Mouse (Mus musculus) small intestine, adult 2 months (tissue): Measurements from ENCODE around the gene Tmem251.

ENCODE experiments used
- CTCF ChIP-seq: fragments of 200-500 bp; IDR thresholded peaks from 2 replicates; pipeline ENCODE4 v1.5.1; 2012; ENCODE audit warnings: low read depth, mild to moderate bottlenecking, control low read depth, inconsistent platforms, low read length, moderate library complexity, mixed read lengths; ENCODE audit not compliant: insufficient replicate concordance, insufficient read length; ENCODE audit errors: extremely low read depth
- POLR2A ChIP-seq: fragments of 200-500 bp; IDR thresholded peaks from 2 replicates; pipeline ENCODE4 v1.6.1; 2012; ENCODE audit warnings: low read depth, mild to moderate bottlenecking, control low read depth, inconsistent platforms, low read length, moderate library complexity

GRCm38 (mm10) chr12:102757055-102757688, 13.6 kb downstream of the Tmem251 start:
- TF ChIP-seq POLR2A (no peak), CTCF (no peak)
